Mouse (Mus musculus): ENCODE results near the gene Bcat1. TPM values are rescaled to one million over a fixed set of nuclear protein-coding genes. Genes with fewer than 3 reads are reported as not detected.
"Not testable (repeated sequence)": the region's sequence is repeated elsewhere in the genome, so short reads cannot be mapped to it uniquely, and the experiment has no call there.

Gene Bcat1
- total RNA-seq, 2 experiments from 2014 or later: 1.5 to 1.6 TPM

DNA sequence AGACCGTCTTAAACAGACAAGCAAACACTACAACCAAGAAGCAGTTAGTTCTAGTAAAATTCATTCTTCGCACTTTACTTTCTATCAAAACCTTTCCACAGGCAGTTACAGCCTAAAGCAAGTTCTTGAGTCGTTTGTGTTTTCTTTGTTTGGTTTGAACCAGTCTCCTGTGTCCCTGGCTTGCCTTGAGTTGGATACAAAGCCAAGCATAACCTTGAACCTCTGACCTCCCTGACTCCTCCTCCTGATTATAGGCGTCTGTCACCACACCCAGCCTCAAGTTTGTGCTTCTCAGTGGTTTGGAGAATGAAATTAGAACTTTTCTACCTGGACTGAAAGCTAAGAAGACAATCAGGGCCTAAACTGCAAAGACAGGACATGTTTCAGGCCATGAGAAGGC lies 18.4 kb upstream of the Bcat1 start:
- DNase-seq (ENCODE audit: low spot score): no peak
- intact Hi-C loops (cut with DNase I): no loop called here

- intact Hi-C loops (cut with DNase I); DNase-seq (ENCODE audit: low spot score): not testable (repeated sequence)
These were observed 17.1 kb upstream of the Bcat1 start for GRCm38 (mm10) chr6:145093038-145093622.

DNA sequence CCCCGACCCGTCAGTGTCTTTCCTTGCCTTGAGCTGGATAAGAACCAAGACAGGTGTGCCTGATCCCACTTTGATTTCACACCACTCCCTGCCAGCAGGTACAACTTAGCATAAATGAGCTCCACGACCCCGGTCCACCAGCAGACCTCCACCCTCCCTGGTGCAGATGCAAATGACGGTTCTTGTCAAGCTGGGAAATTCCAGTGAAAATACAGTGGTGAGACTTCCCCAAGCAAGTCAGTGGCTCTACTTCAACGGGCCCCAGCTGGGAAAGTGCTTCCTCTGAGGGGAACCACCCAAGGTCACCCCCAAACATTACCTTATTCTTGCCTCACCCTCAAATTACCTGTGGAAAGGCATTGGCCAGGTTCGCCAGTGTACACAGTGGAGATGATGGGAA lies 16.0 kb upstream of the Bcat1 start:
- DNase-seq (ENCODE audit: low spot score): no peak
- intact Hi-C loops (cut with DNase I): loop anchor here (2.0 kb wide), 1 partner anchor 251 kb away; no protein-coding TSS in a partner anchor

DNA sequence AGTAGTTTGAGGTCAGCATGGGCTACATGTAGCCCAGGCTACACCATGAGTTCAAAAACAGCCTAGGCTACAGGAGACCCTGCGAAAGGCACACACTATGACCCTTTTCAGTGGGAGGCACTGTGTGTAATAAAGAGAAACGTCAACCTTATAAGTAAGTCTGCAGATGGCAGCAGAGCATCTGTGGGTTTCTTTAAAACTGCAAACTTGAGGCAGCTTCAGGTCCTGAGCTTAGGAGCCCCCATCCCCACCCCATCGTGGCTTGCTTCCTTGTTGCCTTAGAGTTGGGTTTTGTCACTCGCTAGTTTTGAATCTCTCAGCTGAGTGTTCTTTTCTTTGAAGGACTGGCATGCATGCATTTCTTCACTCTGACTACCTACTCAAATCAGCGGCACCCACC lies 14.9 kb upstream of the Bcat1 start:
- intact Hi-C loops (cut with DNase I): loop anchor here (2.0 kb wide), 1 partner anchor 252 kb away; no protein-coding TSS in a partner anchor
- DNase-seq (ENCODE audit: low spot score): no peak

GRCm38 (mm10) chr6:145090201-145090863 lies 14.3 kb upstream of the Bcat1 start:
- intact Hi-C loops (cut with DNase I): loop anchor here (2.0 kb wide), 1 partner anchor 252 kb away; no protein-coding TSS in a partner anchor
- no peak for DNase-seq (ENCODE audit: low spot score)

DNA sequence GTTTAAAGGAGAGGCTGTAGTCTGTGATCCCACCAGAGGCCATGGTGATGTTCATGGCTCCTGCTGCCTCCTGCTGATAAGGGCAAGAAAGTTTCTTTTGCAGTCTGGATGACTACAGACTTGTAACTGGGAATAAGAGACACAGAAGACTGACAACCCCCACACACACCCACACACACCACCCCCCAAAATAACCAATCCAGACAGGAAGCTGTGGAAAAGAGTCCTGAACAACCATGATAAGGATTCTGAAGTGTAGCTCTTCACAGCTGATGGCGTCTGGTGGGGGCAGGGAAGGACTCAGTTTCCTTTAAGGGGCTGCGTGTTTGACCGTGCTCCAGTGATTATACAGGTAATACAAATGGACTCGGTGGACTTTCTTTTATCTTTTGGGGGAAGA lies 13.4 kb upstream of the Bcat1 start:
- DNase-seq (ENCODE audit: low spot score): no peak
- intact Hi-C loops (cut with DNase I): no loop called here

DNA sequence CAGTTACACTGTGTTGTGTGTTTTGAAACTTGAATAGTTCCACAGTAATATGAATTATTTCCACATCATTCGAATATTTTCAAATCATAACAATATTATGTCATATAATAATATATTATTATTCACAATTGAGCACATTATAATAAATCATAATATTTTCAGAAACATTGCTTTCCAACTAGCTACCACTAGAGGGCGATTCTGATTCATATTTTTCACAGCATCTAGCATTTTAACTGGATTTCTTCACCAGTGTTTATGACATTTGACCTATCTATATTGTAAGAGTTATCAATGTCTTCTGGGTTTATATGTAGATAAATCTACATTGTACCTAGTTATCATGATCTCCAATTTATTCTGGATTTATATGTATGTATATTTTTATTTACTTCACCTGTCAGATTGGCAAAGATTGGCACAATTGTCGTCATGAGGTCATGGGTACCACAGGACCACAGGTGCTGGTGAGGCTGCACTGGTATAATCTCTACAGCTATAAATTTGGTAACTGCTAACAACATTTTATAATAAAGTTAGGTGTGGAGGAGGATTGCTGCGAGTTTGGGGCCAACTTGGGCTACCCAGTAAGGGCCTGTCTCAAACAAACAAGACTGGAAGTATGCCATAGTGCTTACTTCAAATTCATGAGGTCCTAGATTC lies 12.6 kb upstream of the Bcat1 start:
- intact Hi-C loops (cut with DNase I): loop anchor here (1.0 kb wide), 1 partner anchor 99 kb away; no protein-coding TSS in a partner anchor
- no peak for DNase-seq (ENCODE audit: low spot score)

DNA sequence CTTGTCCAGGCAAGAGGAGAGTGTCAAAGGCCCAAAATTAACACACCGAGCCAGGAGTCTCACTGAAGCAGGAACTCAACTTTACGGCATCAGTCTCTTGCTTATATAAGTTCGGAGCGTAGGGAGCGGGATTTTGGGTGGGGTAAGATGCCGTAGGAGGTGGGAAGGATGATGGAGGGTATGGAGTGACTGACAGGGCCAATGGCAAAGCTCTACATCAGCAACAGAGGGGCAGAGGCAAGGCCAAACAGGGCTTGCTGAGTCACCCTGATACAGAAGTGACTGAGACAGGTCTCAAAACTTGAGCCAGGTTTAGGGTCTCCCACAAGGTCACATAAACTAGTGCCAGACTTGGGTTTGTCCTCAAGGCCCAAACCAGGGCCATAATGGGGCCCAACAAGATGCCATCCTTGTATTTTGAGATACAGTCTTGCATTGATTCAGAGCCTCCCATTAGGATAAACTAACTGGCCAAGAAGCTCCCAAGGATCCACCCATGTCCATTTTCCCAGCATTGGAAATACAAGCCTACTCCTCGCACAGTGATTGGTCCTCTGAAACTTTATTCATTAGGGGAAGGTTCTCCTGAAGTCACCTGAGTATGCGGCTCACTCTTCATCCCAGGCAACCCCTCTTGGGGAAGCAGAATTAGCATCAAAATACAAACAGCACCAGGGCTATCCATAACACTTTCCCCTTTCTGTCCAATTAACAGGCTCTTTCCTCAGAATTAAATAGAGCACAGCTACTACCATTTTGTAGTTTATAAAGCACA lies 8.5 kb upstream of the Bcat1 start:
- no peak for DNase-seq (ENCODE audit: low spot score)
- intact Hi-C loops (cut with DNase I): no loop called here

GRCm38 (mm10) chr6:145081721-145082120 lies 5.7 kb upstream of the Bcat1 start:
- DNase-seq (ENCODE audit: low spot score): no peak
- intact Hi-C loops (cut with DNase I): no loop called here

DNA sequence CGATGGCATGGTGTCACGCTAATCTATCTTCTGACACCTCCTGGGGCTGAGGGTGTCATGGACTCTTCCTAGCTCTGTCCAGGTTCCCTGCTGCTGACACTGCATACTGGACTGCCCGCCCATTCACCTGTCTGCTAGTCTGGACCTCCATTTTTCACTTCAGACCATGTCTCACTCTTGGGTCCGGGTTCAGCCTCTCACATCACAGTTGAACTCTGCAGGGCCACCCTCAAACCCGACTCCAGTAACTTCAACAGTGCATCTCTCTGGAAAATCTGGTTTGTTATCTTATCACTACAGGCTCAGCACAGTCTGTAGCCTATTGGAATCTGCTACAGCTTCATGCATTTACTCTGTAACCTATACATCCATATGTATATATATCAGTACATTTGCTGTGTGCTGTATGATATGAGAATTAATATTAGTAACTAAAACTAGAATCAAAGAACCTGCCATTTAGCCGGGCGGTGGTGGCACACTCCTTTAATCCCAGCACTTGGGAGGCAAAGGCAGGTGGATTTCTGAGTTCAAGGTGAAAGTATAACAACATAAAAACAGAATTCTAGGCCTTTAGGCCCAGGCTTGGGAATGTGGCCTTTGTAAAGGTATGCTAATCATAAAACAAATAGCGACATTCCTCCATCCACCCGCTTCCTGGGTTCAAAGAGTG lies 3.2 kb upstream of the Bcat1 start:
- DNase-seq (ENCODE audit: low spot score): no peak
- intact Hi-C loops (cut with DNase I): no loop called here

DNA sequence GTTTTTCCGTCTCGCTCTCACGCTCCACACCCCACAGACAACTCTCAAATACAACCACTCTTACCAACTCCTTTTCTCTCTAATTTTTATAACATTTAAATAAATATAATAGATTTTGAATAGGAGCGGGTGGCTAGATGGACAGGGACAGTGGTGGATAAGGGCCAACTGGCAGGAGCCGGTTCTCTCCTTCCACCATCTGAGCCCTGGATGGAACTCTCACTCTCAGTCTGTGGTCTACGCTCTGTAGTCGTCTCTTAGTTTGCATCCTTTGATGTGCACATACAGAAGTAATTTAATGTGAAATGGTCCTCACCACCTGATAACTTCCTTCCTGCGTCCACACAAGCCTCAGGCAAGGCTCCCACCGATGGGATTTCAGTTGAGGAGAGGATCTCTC lies 302 bp upstream of the Bcat1 start:
- intact Hi-C loops (cut with DNase I): no loop called here
- no peak for DNase-seq (ENCODE audit: low spot score)

DNA sequence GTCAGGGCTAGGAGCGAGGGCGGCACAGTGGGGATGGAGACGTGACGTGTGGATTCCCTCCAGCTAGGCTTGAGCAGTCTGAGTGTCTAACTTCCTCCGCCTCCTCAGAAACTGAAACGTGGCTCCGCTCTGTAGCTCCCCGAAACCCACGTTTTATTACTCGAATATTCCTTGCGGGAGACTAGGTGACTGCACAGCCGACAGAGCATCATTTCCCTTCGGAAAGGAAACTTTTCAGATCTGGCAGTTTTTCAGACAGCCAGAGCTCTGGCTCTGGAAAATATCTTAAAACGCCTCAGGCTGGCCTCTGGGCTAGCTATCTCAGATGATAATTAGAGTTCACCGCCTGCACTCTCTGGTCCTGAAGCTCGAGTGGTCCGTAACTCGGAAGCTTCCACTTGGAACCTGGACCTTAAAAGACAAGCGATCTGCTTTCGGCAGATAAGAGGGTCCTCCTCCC lies 866 bp downstream of the Bcat1 start:
- DNase-seq (ENCODE audit: low spot score): no peak
- intact Hi-C loops (cut with DNase I): no loop called here

DNA sequence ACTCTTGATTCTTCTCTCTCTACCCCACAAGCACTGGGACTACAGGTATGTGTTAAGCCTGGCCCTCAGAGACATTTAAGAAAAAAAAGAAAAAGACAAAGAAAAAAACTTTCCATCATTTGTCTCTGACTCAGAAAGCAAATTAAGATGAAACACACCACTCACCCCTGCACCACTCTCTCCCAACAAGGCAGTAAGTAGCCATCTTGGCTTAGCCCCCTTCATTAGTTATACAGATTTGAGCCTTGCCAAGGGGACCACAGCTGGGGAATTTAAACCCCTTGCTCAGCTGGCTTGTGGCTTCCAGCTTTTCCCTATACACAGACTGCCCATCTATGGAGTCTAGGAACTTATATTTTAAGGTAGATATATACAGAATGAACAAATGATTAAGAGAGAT lies 1.5 kb downstream of the Bcat1 start:
- intact Hi-C loops (cut with DNase I): no loop called here
- DNase-seq (ENCODE audit: low spot score): no peak

DNA sequence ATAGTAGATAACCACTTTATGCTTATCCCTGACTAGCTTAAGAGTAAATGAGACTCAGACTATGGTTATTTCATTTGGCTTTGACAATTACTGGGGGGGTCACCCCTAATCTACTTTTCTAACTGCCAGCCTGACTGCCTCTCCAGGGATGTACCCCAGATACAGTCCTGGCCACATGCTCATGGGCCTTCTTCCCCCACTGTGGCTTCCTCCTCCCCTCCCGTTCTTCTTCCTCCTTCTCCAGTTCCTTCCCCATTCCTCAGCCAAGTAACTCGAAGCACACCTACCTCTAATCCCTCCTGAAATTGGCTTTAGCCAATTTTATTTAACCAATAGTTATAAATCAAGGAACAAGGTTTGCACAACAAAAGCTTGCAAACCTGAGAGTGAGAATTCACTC lies 6.1 kb downstream of the Bcat1 start:
- DNase-seq (ENCODE audit: low spot score): no peak
- intact Hi-C loops (cut with DNase I): no loop called here

- intact Hi-C loops (cut with DNase I): no loop called here
These were observed 6.6 kb downstream of the Bcat1 start for GRCm38 (mm10) chr6:145069397-145069796.

DNA sequence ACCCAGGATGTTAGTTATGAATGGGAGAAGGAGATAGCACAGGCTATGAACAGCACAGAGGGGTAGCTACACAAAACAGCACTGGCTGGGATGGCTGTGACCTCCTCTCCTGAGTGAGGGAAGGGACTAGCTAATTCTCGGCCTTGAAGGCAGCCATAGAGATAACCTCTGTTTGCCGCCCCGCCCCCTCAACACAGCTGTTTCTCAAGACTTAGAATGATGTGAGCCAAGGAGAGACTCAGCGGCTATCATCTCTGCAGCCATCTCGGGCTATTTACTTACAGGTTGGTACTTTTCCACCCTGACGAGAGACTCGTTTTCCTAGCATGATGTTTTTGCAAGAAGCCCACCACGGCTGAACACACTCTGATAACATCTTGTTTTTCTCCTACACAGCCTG lies 8.3 kb downstream of the Bcat1 start:
- intact Hi-C loops (cut with DNase I): no loop called here
- DNase-seq (ENCODE audit: low spot score): no peak

More at GRCm38 (mm10) chr6:145069397-145069796, 6.6 kb downstream of the Bcat1 start:
- no peak for DNase-seq (ENCODE audit: low spot score)

DNA sequence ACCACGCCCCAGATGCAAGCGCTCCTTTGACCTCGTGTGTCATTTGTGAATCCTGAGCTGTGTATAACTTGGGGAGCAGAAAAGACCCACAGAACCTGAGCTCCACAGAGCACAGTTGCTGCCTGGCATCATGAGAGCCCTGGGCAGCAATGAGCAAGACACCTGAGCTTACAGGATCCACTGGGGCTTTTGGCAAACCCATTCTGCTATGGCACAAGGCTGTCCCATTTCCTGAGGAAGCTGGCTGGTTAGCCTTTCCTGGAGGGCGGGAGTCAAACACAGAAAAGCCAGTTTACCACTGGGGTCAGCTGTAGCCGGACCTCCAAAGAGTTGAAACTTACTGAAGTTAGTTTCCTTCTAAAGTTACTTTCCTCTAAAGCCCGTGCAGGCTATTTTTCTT lies 9.6 kb downstream of the Bcat1 start:
- intact Hi-C loops (cut with DNase I): no loop called here
- no peak for DNase-seq (ENCODE audit: low spot score)

GRCm38 (mm10) chr6:145065301-145065845 lies 10.6 kb downstream of the Bcat1 start:
- intact Hi-C loops (cut with DNase I): no loop called here

GRCm38 (mm10) chr6:145064104-145064503 lies 11.9 kb downstream of the Bcat1 start:
- intact Hi-C loops (cut with DNase I): no loop called here
- no peak for DNase-seq (ENCODE audit: low spot score)

More at GRCm38 (mm10) chr6:145065301-145065845, 10.6 kb downstream of the Bcat1 start:
- no peak for DNase-seq (ENCODE audit: low spot score)
